Mouse (Mus musculus): Measurements from ENCODE around the gene Sh3glb2. TPM values are rescaled to one million over a fixed set of nuclear protein-coding genes. Genes with fewer than 3 reads are reported as not detected.

Gene Sh3glb2
- total and polyA plus RNA-seq, 3 experiments, result 74.8 to 270 (median 80.1) TPM

- no peak for DNase-seq
Measured at GRCm38 (mm10) chr2:30342061-30342460, 17.1 kb downstream of the Sh3glb2 start.

- DNase-seq, result peak; percentile 89
Measured at GRCm38 (mm10) chr2:30337179-30337578, 22.0 kb downstream of the Sh3glb2 start.

GRCm38 (mm10) chr2:30336174-30336915 lies 22.8 kb downstream of the Sh3glb2 start:
- no peak for DNase-seq

- DNase-seq, result no peak
Measured at GRCm38 (mm10) chr2:30335324-30335723, 23.8 kb downstream of the Sh3glb2 start.

GRCm38 (mm10) chr2:30328791-30329190 lies 30.3 kb downstream of the Sh3glb2 start:
- DNase-seq, result peak; percentile 31

GRCm38 (mm10) chr2:30327276-30327675 lies 31.9 kb downstream of the Sh3glb2 start:
- peak; percentile 66 for DNase-seq

- peak; percentile 62 for DNase-seq
Measured at GRCm38 (mm10) chr2:30325296-30325695, 33.8 kb downstream of the Sh3glb2 start.

- DNase-seq, result peak; percentile 67
Measured at GRCm38 (mm10) chr2:30323111-30323510, 36.0 kb downstream of the Sh3glb2 start.

- DNase-seq, result no peak
Measured at GRCm38 (mm10) chr2:30319260-30319659, 39.9 kb downstream of the Sh3glb2 start.

- DNase-seq, result no peak
Measured at GRCm38 (mm10) chr2:30316955-30317354, 42.2 kb downstream of the Sh3glb2 start.

- no peak for DNase-seq
Measured at GRCm38 (mm10) chr2:30316136-30316535, 43.0 kb downstream of the Sh3glb2 start.

- DNase-seq, result peak; percentile 70
Measured at GRCm38 (mm10) chr2:30311481-30311880, 47.7 kb downstream of the Sh3glb2 start.

- no peak for DNase-seq
Measured at GRCm38 (mm10) chr2:30309351-30309750, 49.8 kb downstream of the Sh3glb2 start.

- DNase-seq, result no peak
Measured at GRCm38 (mm10) chr2:30306087-30306486, 53.0 kb downstream of the Sh3glb2 start.

- DNase-seq, result no peak
Measured at GRCm38 (mm10) chr2:30299966-30300365, 59.2 kb downstream of the Sh3glb2 start.

- DNase-seq, result peak; percentile 34
Measured at GRCm38 (mm10) chr2:30299525-30299924, 59.6 kb downstream of the Sh3glb2 start.

Small RNA genes within 50 kb of the gene (microRNA-seq; reads per million reads assigned to microRNA genes)
- 0 reads per million in 2 experiments for gene Gm47292

Other genes with a start within 250 kb of the Sh3glb2 start
- 10 to 100 TPM; 35.0 to 40.2 TPM for gene Zer1, start 234.8 kb downstream of the Sh3glb2 start, total RNA-seq (2021)
- gene Zer1, start 234.8 kb downstream of the Sh3glb2 start, polyA plus RNA-seq (2012; rRNA removed), result 91.0 and 95.5 TPM in 2 replicates
- 10 to 100 TPM; 47.8 to 55.2 TPM for gene Tbc1d13, start 225.6 kb downstream of the Sh3glb2 start, total RNA-seq (2021)
- 60.2 and 69.7 TPM in 2 replicates for gene Tbc1d13, start 225.6 kb downstream of the Sh3glb2 start, polyA plus RNA-seq (2012; rRNA removed)
- 10 to 100 TPM; 29.2 to 42.5 TPM for gene Endog, start 187.8 kb downstream of the Sh3glb2 start, total RNA-seq (2021)
- 134 and 158 TPM in 2 replicates for gene Endog, start 187.8 kb downstream of the Sh3glb2 start, polyA plus RNA-seq (2012; rRNA removed)
- gene Spout1, start 180.9 kb downstream of the Sh3glb2 start, total RNA-seq (2021), result 10 to 100 TPM; 18.7 to 23.6 TPM
- gene Spout1, start 180.9 kb downstream of the Sh3glb2 start, polyA plus RNA-seq (2012; rRNA removed), result 28.5 and 36.4 TPM in 2 replicates
- 10 to 100 TPM; 22.1 to 23.9 TPM for gene Kyat1, start 153.5 kb downstream of the Sh3glb2 start, total RNA-seq (2021)
- gene Kyat1, start 153.5 kb downstream of the Sh3glb2 start, polyA plus RNA-seq (2012; rRNA removed), result 28.7 and 37.3 TPM in 2 replicates
- 10 to 100 TPM; 59.3 to 65.7 TPM for gene Lrrc8a, start 121.6 kb downstream of the Sh3glb2 start, total RNA-seq (2021)
- 40.5 and 44.8 TPM in 2 replicates for gene Lrrc8a, start 121.6 kb downstream of the Sh3glb2 start, polyA plus RNA-seq (2012; rRNA removed)
- 1 to 10 TPM in 1 of 2 experiments, under 1 TPM in 1; 0.97 to 1.9 TPM for gene Gm28035, start 118.8 kb downstream of the Sh3glb2 start, total RNA-seq (2021)
- gene Gm28035, start 118.8 kb downstream of the Sh3glb2 start, polyA plus RNA-seq (2012; rRNA removed), result 14.0 and 15.0 TPM in 2 replicates
- 10 to 100 TPM; 17.5 to 18.0 TPM for gene Phyhd1, start 93.1 kb downstream of the Sh3glb2 start, total RNA-seq (2021)
- gene Phyhd1, start 93.1 kb downstream of the Sh3glb2 start, polyA plus RNA-seq (2012; rRNA removed), result 8.5 and 18.3 TPM in 2 replicates
- not detected for gene Gm28038, start 78.3 kb downstream of the Sh3glb2 start, total RNA-seq (2021)
- gene Gm28038, start 78.3 kb downstream of the Sh3glb2 start, polyA plus RNA-seq (2012; rRNA removed), result not detected in 2 replicates
- 10 to 100 TPM; 39.5 to 61.5 TPM for gene Dolk, start 73.0 kb downstream of the Sh3glb2 start, total RNA-seq (2021)
- gene Dolk, start 73.0 kb downstream of the Sh3glb2 start, polyA plus RNA-seq (2012; rRNA removed), result 39.0 and 42.2 TPM in 2 replicates
- gene Nup188, start 72.9 kb downstream of the Sh3glb2 start, total RNA-seq (2021), result 10 to 100 TPM; 24.9 to 31.1 TPM
- 54.4 and 66.6 TPM in 2 replicates for gene Nup188, start 72.9 kb downstream of the Sh3glb2 start, polyA plus RNA-seq (2012; rRNA removed)
- gene Miga2, start 4.9 kb upstream of the Sh3glb2 start, total RNA-seq (2021), result 100 to 1,000 TPM in 1 of 2 experiments, 10 to 100 TPM in 1; 71.7 to 111 TPM
- 55.8 and 68.1 TPM in 2 replicates for gene Miga2, start 4.9 kb upstream of the Sh3glb2 start, polyA plus RNA-seq (2012; rRNA removed)
- 10 to 100 TPM; 16.5 to 21.9 TPM for gene Dolpp1, start 32.9 kb upstream of the Sh3glb2 start, total RNA-seq (2021)
- 70.6 and 82.0 TPM in 2 replicates for gene Dolpp1, start 32.9 kb upstream of the Sh3glb2 start, polyA plus RNA-seq (2012; rRNA removed)
- 100 to 1,000 TPM; 216 to 274 TPM for gene Crat, start 56.5 kb upstream of the Sh3glb2 start, total RNA-seq (2021)
- 326 and 448 TPM in 2 replicates for gene Crat, start 56.5 kb upstream of the Sh3glb2 start, polyA plus RNA-seq (2012; rRNA removed)
- 100 to 1,000 TPM; 124 to 147 TPM for gene Ptpa, start 56.7 kb upstream of the Sh3glb2 start, total RNA-seq (2021)
- 235 and 242 TPM in 2 replicates for gene Ptpa, start 56.7 kb upstream of the Sh3glb2 start, polyA plus RNA-seq (2012; rRNA removed)
- 1 to 10 TPM; 2.4 to 7.8 TPM for gene Ier5l, start 114.9 kb upstream of the Sh3glb2 start, total RNA-seq (2021)
- 30.6 and 39.4 TPM in 2 replicates for gene Ier5l, start 114.9 kb upstream of the Sh3glb2 start, polyA plus RNA-seq (2012; rRNA removed)
- gene Cstad, start 235.7 kb upstream of the Sh3glb2 start, total RNA-seq (2021), result 1 to 10 TPM; 1.1 to 1.8 TPM
- 0.29 and 0.30 TPM in 2 replicates for gene Cstad, start 235.7 kb upstream of the Sh3glb2 start, polyA plus RNA-seq (2012; rRNA removed)

All from adrenal gland, adult 2 months (tissue).